Mouse (Mus musculus): ENCODE results near the gene Hcn1. TPM values are rescaled to one million over a fixed set of nuclear protein-coding genes. Genes with fewer than 3 reads are reported as not detected.

Gene Hcn1
- polyA plus RNA-seq, 1 experiment from 2014 or later = 0.22 TPM

DNA sequence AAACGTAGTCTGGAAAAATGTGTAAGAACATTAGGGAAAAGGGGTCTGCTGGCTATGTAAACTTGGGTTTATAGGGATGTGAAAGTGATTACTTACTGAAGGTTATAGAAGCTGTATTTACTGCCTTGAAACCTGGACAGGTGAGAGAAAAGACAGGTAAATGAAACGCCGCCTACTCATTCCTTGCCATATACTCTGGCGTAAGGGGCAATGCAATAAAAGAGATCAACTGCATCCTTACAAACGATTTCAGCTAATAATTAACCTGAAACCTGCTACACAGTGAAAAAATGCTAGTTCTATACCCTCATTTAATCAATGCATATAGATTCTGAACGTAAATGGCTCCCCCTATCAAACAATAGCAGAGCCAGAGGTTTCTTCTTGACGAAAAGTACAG lies 17.4 kb downstream of the Hcn1 start:
- no peaks in the 10 kb centered on the region for H3K27me3 ChIP-seq
- H3K9ac ChIP-seq = no peak overlapping the region
- no peaks in the 10 kb centered on the region for H3K4me1 ChIP-seq
- no peak for ATAC-seq (ENCODE audit: borderline replicate concordance, extremely low read depth, low FRiP score, low TSS enrichment)
- WGBS = 80% methylated on average over 7 of the region's 7 CpGs
- H3K36me3 ChIP-seq = no peaks in the 10 kb centered on the region
- no peak overlapping the region for H3K27ac ChIP-seq
- H3K4me2 ChIP-seq = no peak overlapping the region
- no peaks in the 10 kb centered on the region for H3K9me3 ChIP-seq
- no peak overlapping the region for H3K4me3 ChIP-seq

DNA sequence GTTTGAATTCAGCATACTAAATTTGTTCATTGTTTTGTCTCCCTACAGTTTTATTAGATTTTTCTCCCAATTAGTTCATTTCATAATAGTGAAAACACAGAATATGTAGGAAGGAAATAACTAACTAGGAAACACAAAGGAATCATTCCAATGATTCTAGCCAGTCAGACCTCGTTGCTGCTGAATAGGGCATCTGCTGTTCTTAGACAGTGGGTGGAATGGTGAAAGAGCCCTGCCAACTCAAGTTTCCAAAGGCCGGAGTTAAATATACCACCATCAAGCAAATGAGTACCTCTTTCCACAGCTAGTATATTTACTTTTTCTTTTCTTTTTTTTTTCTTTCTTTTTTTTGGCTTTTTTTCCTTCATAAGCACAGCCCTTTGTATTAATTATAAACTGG lies 55.4 kb downstream of the Hcn1 start:
- Histone ChIP-seq H3K9me3 (no peaks in the 10 kb centered on the region), H3K27me3 (no peaks in the 10 kb centered on the region), H3K4me3 (no peak overlapping the region), H3K9ac (no peak overlapping the region), H3K4me1 (no peaks in the 10 kb centered on the region), H3K36me3 (no peaks in the 10 kb centered on the region), H3K27ac (no peak overlapping the region), H3K4me2 (no peak overlapping the region)
- ATAC-seq (ENCODE audit: borderline replicate concordance, extremely low read depth, low FRiP score, low TSS enrichment) = no peak
- 70% methylated on average over 2 of the region's 2 CpGs for WGBS

DNA sequence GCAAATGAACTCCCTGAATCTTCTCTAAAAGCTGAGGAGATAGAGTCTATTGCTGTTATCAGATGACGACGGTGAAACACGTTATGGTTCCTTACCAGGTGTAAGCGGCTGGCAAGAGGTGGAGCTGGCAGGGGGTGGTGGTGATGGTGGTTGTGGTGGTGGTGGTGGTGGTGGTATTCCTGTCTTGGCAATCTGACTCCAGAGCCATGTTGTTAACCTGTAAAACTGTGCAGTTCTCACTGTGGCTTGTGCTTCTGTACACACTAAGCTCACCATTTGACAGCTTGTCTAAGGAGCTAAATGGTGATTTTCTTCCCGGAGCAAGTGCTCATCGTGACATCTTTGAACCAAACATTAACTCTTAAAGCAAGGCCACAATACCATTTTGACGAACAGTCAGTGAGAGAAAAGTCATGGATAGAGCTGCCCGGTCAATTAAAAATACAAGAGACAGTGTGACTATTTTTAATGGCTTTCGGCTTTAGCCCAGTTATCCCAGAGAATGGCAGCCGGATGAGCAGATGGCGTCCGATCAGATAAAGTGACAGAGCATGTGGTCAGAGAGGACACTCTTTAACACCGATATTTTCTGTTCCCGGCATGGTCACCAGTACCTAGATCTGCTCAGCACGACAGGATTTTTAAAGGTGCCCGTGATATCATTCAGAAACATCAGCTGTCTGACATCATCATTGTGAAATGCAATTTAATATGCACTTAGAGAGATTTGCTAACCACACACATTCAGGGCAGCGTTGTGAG lies 56.5 kb downstream of the Hcn1 start:
- Histone ChIP-seq H3K27ac (no peak overlapping the region), H3K27me3 (no peaks in the 10 kb centered on the region), H3K4me1 (no peaks in the 10 kb centered on the region), H3K36me3 (no peaks in the 10 kb centered on the region), H3K9me3 (no peaks in the 10 kb centered on the region), H3K9ac (no peak overlapping the region), H3K4me2 (no peak overlapping the region), H3K4me3 (no peak overlapping the region)
- no peak for ATAC-seq (ENCODE audit: borderline replicate concordance, extremely low read depth, low FRiP score, low TSS enrichment)
- 74% methylated on average over 17 of the region's 17 CpGs for WGBS

DNA sequence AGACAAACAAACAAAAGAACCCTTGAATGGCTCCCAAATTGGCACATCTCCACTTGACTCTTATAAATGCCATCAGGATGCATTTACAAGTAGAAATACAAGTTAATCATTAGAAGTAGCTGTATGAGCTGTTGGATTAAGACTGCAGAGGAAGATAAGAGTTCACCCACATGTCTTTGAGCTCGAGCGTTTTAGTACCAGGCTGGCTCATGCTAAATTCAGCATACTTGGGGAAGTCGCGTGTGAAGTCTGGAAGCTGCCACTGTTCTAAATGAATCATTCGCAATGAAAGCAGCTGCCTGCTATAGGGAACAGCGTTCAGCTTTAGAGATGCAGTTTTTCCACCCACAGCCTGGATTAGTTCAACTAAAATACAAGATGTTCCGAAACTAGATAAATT lies 57.4 kb downstream of the Hcn1 start:
- no peak overlapping the region for H3K4me2 ChIP-seq
- H3K36me3 ChIP-seq = no peaks in the 10 kb centered on the region
- no peak overlapping the region for H3K4me3 ChIP-seq
- H3K27me3 ChIP-seq = no peaks in the 10 kb centered on the region
- H3K9ac ChIP-seq = no peak overlapping the region
- no peaks in the 10 kb centered on the region for H3K9me3 ChIP-seq
- ATAC-seq (ENCODE audit: borderline replicate concordance, extremely low read depth, low FRiP score, low TSS enrichment) = no peak
- 45% methylated on average over 7 of the region's 7 CpGs for WGBS
- no peaks in the 10 kb centered on the region for H3K4me1 ChIP-seq
- no peak overlapping the region for H3K27ac ChIP-seq

DNA sequence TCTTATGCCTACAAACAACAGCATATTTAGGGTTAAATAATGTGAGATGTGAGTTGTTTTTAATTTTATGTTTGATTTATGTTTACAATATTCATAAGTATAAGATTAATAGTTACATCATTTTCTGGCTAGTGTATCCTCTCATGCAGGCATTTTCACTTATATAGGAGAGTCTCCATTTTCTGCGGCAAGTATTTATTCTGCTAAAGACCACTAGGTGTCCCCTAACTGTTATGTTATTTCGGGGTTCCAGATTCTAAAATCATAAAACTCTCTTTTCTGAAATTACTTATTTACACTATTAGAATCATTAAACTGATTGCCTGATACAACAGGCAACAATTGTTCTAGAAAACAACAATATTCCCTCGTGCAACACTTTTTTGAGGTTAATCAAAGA lies 60.5 kb downstream of the Hcn1 start:
- Histone ChIP-seq H3K27me3 (no peaks in the 10 kb centered on the region), H3K4me3 (no peak overlapping the region), H3K9me3 (no peaks in the 10 kb centered on the region), H3K4me1 (no peaks in the 10 kb centered on the region), H3K9ac (no peak overlapping the region), H3K4me2 (no peak overlapping the region), H3K27ac (no peak overlapping the region), H3K36me3 (no peaks in the 10 kb centered on the region)
- ATAC-seq (ENCODE audit: borderline replicate concordance, extremely low read depth, low FRiP score, low TSS enrichment) = no peak
- 59% methylated on average over 3 of the region's 3 CpGs for WGBS

DNA sequence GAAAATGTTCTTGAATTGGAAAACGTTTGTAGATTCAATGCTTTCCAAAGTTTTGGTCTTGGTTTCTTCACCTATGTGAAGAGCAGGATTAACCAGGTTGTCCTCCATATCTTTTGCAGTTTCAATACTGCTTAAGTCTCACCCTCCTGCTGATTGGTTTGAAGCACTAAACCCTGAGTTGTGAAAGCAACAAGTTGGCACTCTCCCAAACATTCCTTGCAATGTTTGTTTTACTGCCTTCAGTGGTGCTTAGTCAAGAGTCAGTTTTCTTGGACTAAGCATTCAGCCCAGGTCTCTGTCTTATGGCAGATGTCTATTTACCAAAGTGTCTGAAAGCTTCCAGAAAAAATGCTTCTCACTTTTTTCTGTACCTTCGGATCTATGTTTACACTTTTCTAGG lies 67.2 kb downstream of the Hcn1 start:
- Histone ChIP-seq H3K27me3 (no peaks in the 10 kb centered on the region), H3K4me1 (0 out of 2 replicates have a peak, but pooled peaks cover 4% of the 10 kb centered on the region), H3K9ac (no peak overlapping the region), H3K36me3 (no peaks in the 10 kb centered on the region), H3K4me2 (no peak overlapping the region), H3K9me3 (no peaks in the 10 kb centered on the region), H3K4me3 (no peak overlapping the region), H3K27ac (no peak overlapping the region)
- peak; percentile 70; the same call in 1 of the 2 replicates for ATAC-seq (ENCODE audit: borderline replicate concordance, extremely low read depth, low FRiP score, low TSS enrichment)
- WGBS = 8% methylated on average over 2 of the region's 2 CpGs

DNA sequence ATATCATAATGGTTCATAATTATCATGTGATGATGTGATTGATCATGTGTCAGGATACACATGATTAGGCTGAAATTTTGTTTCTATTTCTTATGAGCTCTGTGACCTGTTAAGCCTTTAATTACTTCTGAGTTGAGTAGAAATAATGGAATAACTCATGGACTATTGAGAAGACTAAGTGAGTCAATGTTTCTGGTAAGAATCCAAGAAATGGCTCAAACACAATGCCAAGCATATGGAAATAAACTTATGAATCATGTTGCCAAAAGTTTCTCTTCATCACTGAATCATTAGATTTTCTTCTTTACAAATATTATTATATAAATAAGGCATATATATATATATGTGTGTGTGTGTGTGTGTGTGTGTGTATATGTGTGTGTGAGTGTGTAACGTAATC lies 69.7 kb downstream of the Hcn1 start:
- H3K9ac ChIP-seq = no peak overlapping the region
- H3K4me3 ChIP-seq = no peak overlapping the region
- 0 out of 2 replicates have a peak, but pooled peaks cover 4% of the 10 kb centered on the region for H3K4me1 ChIP-seq
- no peak overlapping the region for H3K4me2 ChIP-seq
- no peaks in the 10 kb centered on the region for H3K9me3 ChIP-seq
- H3K36me3 ChIP-seq = no peaks in the 10 kb centered on the region
- no peaks in the 10 kb centered on the region for H3K27me3 ChIP-seq
- no peak for ATAC-seq (ENCODE audit: borderline replicate concordance, extremely low read depth, low FRiP score, low TSS enrichment)
- H3K27ac ChIP-seq = no peak overlapping the region
- 94% methylated on average over 1 of the region's 1 CpGs for WGBS

DNA sequence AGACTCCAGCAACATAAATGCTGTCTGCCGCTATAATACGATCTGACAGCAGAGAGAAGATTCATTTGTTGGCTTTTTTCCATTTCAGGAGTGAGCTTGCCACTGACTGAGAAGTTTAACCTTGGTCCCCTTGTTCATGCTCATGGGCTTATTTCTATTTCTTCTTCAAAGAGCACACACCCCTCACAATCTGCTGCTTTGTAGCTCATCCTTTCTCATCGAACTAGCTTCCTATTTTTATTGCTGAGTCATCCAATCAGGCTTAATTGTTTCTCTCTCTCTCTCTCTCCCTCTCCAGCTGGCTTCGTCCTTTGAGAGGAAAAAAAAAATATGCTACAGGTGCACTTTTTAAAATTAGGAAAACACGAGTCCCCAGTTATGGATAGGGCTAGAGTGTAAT lies 74.3 kb downstream of the Hcn1 start:
- WGBS = 67% methylated on average over 5 of the region's 5 CpGs
- ATAC-seq (ENCODE audit: borderline replicate concordance, extremely low read depth, low FRiP score, low TSS enrichment) = no peak
- Histone ChIP-seq H3K27me3 (no peaks in the 10 kb centered on the region), H3K4me1 (no peaks in the 10 kb centered on the region), H3K27ac (no peak overlapping the region), H3K9me3 (no peaks in the 10 kb centered on the region), H3K9ac (no peak overlapping the region), H3K4me2 (no peak overlapping the region), H3K4me3 (no peak overlapping the region), H3K36me3 (no peaks in the 10 kb centered on the region)

DNA sequence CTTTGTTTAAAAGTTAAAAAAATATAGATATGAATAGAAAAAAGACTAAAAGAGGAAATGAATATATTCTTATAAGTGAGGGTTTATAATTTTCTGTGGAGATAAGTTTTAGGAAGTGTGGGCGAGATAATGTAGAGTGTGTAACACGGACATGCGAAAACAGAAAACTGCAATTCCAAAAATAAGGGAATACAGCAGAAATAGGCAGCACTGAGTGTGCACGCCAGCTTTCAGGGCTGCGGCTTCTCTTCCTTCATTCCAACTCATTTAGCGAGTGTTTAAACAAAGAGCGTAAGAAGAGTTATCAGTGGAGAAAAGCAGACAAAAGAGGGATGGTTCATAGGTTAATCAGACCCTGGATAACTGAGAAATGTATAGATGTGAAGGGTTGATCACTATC lies 85.5 kb downstream of the Hcn1 start:
- Histone ChIP-seq H3K27me3 (no peaks in the 10 kb centered on the region), H3K4me1 (no peaks in the 10 kb centered on the region), H3K4me2 (no peak overlapping the region), H3K36me3 (no peaks in the 10 kb centered on the region), H3K27ac (no peak overlapping the region), H3K9me3 (no peaks in the 10 kb centered on the region), H3K9ac (no peak overlapping the region), H3K4me3 (no peak overlapping the region)
- WGBS = 75% methylated on average over 7 of the region's 7 CpGs
- ATAC-seq (ENCODE audit: borderline replicate concordance, extremely low read depth, low FRiP score, low TSS enrichment) = no peak

DNA sequence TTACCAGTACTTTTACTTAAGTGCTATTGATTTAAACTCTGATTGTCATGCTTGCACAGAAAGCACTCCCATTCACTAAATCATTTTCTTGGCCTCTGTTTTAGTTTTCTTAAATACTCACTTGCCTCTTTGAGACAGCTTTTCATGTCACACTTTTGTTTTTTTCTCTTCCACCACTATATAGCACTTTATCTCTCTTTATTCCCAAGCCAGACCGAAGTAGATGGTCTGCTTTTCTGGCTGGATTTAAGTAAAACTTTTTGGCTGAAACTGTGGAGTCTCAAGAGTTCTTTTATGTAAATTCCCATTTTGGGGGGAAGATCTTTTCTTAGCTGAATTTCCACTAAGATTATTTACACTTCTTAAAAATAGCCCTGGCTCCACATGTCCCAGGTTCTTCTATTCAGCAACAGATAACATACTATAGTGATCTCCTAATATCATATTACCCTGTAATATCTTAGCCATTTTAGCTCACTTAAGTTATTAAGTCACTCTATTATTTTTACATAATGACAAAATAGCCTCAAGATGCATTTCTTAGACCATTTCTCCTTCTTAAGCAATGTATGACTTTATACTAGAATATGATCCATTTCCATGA lies 92.7 kb downstream of the Hcn1 start:
- Histone ChIP-seq H3K9ac (no peak overlapping the region), H3K4me2 (no peak overlapping the region), H3K27ac (no peak overlapping the region), H3K4me3 (no peak overlapping the region), H3K27me3 (no peaks in the 10 kb centered on the region), H3K9me3 (no peaks in the 10 kb centered on the region), H3K4me1 (no peaks in the 10 kb centered on the region), H3K36me3 (no peaks in the 10 kb centered on the region)
- ATAC-seq (ENCODE audit: borderline replicate concordance, extremely low read depth, low FRiP score, low TSS enrichment) = peak; percentile 76; the same call in 1 of the 2 replicates
- WGBS = 48% methylated on average over 1 of the region's 1 CpGs

DNA sequence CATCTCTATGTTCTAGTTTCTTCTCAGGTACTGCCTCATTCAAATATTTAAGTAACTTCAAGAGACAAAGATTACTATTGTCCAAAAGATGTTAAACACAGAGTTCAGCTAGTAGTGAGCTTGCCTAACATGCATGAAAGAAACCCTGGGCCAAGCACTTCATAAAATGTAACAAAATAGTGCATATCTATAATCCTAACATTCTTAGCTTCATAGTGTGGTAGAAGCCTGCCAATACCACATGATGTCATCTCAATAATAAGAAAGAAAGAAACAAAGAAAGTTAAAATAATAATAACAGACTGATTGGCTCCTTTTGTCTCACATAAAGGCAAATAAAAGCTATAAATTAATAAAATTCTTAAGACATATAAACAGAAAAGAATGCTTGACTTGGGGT lies 103.5 kb downstream of the Hcn1 start:
- Histone ChIP-seq H3K27ac (no peak overlapping the region), H3K9ac (no peak overlapping the region), H3K4me3 (no peak overlapping the region), H3K36me3 (no peaks in the 10 kb centered on the region), H3K4me1 (peaks cover 5% of the 10 kb centered on the region; the same call in 1 of the 2 replicates), H3K4me2 (no peak overlapping the region), H3K9me3 (no peaks in the 10 kb centered on the region), H3K27me3 (no peaks in the 10 kb centered on the region)
- no peak for ATAC-seq (ENCODE audit: borderline replicate concordance, extremely low read depth, low FRiP score, low TSS enrichment)

DNA sequence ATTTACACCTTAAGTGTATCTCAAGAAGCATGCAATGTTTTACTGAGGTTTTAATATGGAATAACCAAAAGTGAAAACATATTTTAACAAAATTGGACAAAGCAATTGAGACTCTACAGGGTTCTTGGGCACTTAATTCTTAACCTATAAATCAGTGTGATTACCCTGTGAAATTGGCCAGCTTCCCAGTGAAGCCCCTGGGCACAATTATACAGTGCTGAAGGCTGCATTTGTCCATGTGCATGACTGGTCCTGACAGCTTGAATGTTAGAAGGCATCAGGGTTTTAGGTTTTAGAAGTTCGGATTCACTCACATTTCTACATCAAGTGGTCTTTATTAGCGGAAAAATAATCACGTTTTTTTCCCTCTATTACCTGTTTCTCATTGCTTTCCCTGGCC lies 103.9 kb downstream of the Hcn1 start:
- ATAC-seq (ENCODE audit: borderline replicate concordance, extremely low read depth, low FRiP score, low TSS enrichment) = no peak
- H3K9ac ChIP-seq = no peak overlapping the region
- H3K27ac ChIP-seq = no peak overlapping the region

More for the DNA sequence above, 103.9 kb downstream of the Hcn1 start:
- H3K36me3 ChIP-seq = no peaks in the 10 kb centered on the region
- H3K9me3 ChIP-seq = no peaks in the 10 kb centered on the region
- H3K27me3 ChIP-seq = no peaks in the 10 kb centered on the region
- WGBS = 77% methylated on average over 3 of the region's 3 CpGs
- H3K4me3 ChIP-seq = no peak overlapping the region
- H3K4me1 ChIP-seq = peaks cover 5% of the 10 kb centered on the region; the same call in 1 of the 2 replicates
- H3K4me2 ChIP-seq = no peak overlapping the region

All from lung, embryonic 15.5 days (tissue).